Mouse (Mus musculus): ENCODE measurements at regions not wholly inside any gene's neighbourhood (a gene's known extent, or its start where the extent isn't known, plus 50 kb on each side); places are given as distances from the start of the nearest gene placed in this dataset.

DNA sequence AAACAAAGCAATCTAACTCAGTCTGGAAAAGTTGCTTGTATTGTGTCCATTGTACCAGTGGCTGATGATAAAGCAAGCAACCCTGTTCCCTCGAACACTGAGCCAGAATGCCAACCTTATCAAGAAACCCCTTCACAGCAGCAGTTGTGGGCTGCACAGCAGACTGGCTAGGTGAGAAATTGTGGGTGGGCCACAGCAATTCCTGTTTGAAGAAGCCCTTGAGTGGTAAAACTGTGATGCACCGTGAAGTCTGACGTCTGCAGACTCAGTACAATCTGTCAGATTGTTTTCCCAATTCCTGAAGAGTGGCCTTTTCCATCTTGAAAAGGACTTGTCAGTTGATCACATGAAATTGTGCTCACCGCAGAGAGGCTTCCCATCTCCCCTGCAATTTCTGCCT is 483.7 kb upstream of the Nrg3 start:
- DNase-seq = no peak

DNA sequence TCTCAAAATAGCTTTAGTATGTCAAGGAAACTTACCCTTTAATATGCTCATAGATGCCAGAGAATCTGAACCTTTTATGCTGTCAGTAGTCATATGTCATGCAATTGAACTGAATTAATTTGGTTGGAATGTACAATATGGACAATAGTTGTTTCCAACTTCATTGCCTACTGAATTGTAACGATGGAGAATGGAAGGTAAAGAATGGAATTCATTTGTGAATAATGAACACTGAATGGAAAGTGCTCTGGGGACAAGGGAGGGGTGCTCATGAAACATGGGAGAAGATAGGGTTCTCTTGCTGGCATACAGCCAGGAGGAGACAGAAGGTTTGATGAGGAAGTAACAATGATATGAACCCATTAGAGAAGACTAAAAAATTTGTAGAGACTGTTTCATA is 471.8 kb upstream of the Nrg3 start:
- DNase-seq = peak; percentile 4 to 5

Measured in cerebellum, postnatal 14 days (tissue).